Mouse (Mus musculus): Measurements from ENCODE around the gene Ankrd54.

GRCm38 (mm10) chr15:79111774-79112173 lies 49.1 kb upstream of the Ankrd54 start:
- TF ChIP-seq CTCF (IDR thresholded peaks at IDR 0.05) (no peak), EP300 (IDR thresholded peaks at IDR 0.05) (no peak)

Data from lung, postnatal 0 days (tissue).